Mouse (Mus musculus): ENCODE results near the gene Tspan9. TPM values are rescaled to one million over a fixed set of nuclear protein-coding genes. Genes with fewer than 3 reads are reported as not detected.
A peak's percentile ranks its signal among the peaks of the same experiment; 100 is the strongest.

Tspan9 gene
- polyA plus RNA-seq (2015; fragmentation: Nextera tagmentation; extraction: Ambion mirVana): 134 and 142 TPM in 2 replicates

- peak within 1 kb of the TSS; percentile 85 for H3K9ac ChIP-seq
- no peaks in the 10 kb centered on the region for H3K36me3 ChIP-seq
- 0% methylated on average over 51 of the region's 56 CpGs for WGBS
Observed at GRCm38 (mm10) chr6:128143390-128144020, at the start of gene Tspan9. Gene Tspan9, minus strand, starts transcription at chr6:128143594.

GRCm38 (mm10) chr6:128183521-128183920 is 40.1 kb upstream of the Tspan9 start:
- H3K9ac ChIP-seq: no peak overlapping the region
- no peak for ATAC-seq (replicated peaks; ENCODE audit: insufficient number of reproducible peaks, insufficient read depth, low FRiP score, low read depth)
- no peaks in the 10 kb centered on the region for H3K9me3 ChIP-seq (replicated peaks)
- H3K36me3 ChIP-seq: no peaks in the 10 kb centered on the region
- H3K27me3 ChIP-seq: no peaks in the 10 kb centered on the region
- no peak overlapping the region for H3K27ac ChIP-seq
- 41% methylated on average over 2 of the region's 2 CpGs for WGBS
- H3K4me2 ChIP-seq: no peak overlapping the region
- H3K4me3 ChIP-seq: no peak overlapping the region
- no peaks in the 10 kb centered on the region for H3K4me1 ChIP-seq (replicated peaks)

More at GRCm38 (mm10) chr6:128143390-128144020, at the start of gene Tspan9:
- peak; percentile 90 for ATAC-seq (replicated peaks; ENCODE audit: insufficient number of reproducible peaks, insufficient read depth, low FRiP score, low read depth)
- Histone ChIP-seq H3K9me3 (replicated peaks) (no peaks in the 10 kb centered on the region), H3K27ac (peak within 1 kb of the TSS; percentile 91), H3K4me3 (peak within 1 kb of the TSS; percentile 81), H3K4me1 (replicated peaks) (peaks cover 27% of the 10 kb centered on the region), H3K27me3 (no peaks in the 10 kb centered on the region), H3K4me2 (peak within 1 kb of the TSS; percentile 90)

- H3K9me3 ChIP-seq (replicated peaks): no peaks in the 10 kb centered on the region
- no peak overlapping the region for H3K4me2 ChIP-seq
- H3K4me1 ChIP-seq (replicated peaks): no peaks in the 10 kb centered on the region
- H3K9ac ChIP-seq: no peak overlapping the region
- no peak for ATAC-seq (replicated peaks; ENCODE audit: insufficient number of reproducible peaks, insufficient read depth, low FRiP score, low read depth)
- no peaks in the 10 kb centered on the region for H3K36me3 ChIP-seq
- 51% methylated on average over 5 of the region's 5 CpGs for WGBS
- H3K27ac ChIP-seq: no peak overlapping the region
- H3K27me3 ChIP-seq: no peaks in the 10 kb centered on the region
- H3K4me3 ChIP-seq: no peak overlapping the region
Observed at GRCm38 (mm10) chr6:128181176-128181575, 37.8 kb upstream of the Tspan9 start.

GRCm38 (mm10) chr6:128179651-128180050 is 36.3 kb upstream of the Tspan9 start:
- Histone ChIP-seq H3K36me3 (no peaks in the 10 kb centered on the region), H3K4me2 (no peak overlapping the region), H3K9ac (no peak overlapping the region), H3K9me3 (replicated peaks) (no peaks in the 10 kb centered on the region), H3K27ac (no peak overlapping the region), H3K27me3 (no peaks in the 10 kb centered on the region), H3K4me1 (replicated peaks) (no peaks in the 10 kb centered on the region), H3K4me3 (no peak overlapping the region)
- 94% methylated on average over 1 of the region's 1 CpGs for WGBS
- ATAC-seq (replicated peaks; ENCODE audit: insufficient number of reproducible peaks, insufficient read depth, low FRiP score, low read depth): no peak

- Histone ChIP-seq H3K36me3 (no peaks in the 10 kb centered on the region), H3K4me2 (no peak overlapping the region), H3K9me3 (replicated peaks) (no peaks in the 10 kb centered on the region), H3K4me1 (replicated peaks) (no peaks in the 10 kb centered on the region), H3K27me3 (no peaks in the 10 kb centered on the region), H3K9ac (no peak overlapping the region), H3K27ac (no peak overlapping the region), H3K4me3 (no peak overlapping the region)
- no peak for ATAC-seq (replicated peaks; ENCODE audit: insufficient number of reproducible peaks, insufficient read depth, low FRiP score, low read depth)
- 65% methylated on average over 5 of the region's 5 CpGs for WGBS
Observed at GRCm38 (mm10) chr6:128179247-128179646, 35.9 kb upstream of the Tspan9 start.

- Histone ChIP-seq H3K9me3 (replicated peaks) (no peaks in the 10 kb centered on the region), H3K4me2 (no peak overlapping the region), H3K36me3 (no peaks in the 10 kb centered on the region), H3K27ac (no peak overlapping the region), H3K27me3 (no peaks in the 10 kb centered on the region), H3K9ac (no peak overlapping the region), H3K4me3 (no peak overlapping the region), H3K4me1 (replicated peaks) (no peaks in the 10 kb centered on the region)
- ATAC-seq (replicated peaks; ENCODE audit: insufficient number of reproducible peaks, insufficient read depth, low FRiP score, low read depth): no peak
- 74% methylated on average over 2 of the region's 2 CpGs for WGBS
Observed at GRCm38 (mm10) chr6:128178681-128179080, 35.3 kb upstream of the Tspan9 start.

- WGBS: 51% methylated on average over 6 of the region's 6 CpGs
- H3K4me3 ChIP-seq: no peak overlapping the region
- H3K9me3 ChIP-seq (replicated peaks): no peaks in the 10 kb centered on the region
- no peaks in the 10 kb centered on the region for H3K27me3 ChIP-seq
- no peak overlapping the region for H3K9ac ChIP-seq
- no peak overlapping the region for H3K27ac ChIP-seq
- H3K4me2 ChIP-seq: no peak overlapping the region
- H3K4me1 ChIP-seq (replicated peaks): peaks cover 3% of the 10 kb centered on the region; the same call in 1 of the 2 replicates
- no peak for ATAC-seq (replicated peaks; ENCODE audit: insufficient number of reproducible peaks, insufficient read depth, low FRiP score, low read depth)
- H3K36me3 ChIP-seq: no peaks in the 10 kb centered on the region
Observed at GRCm38 (mm10) chr6:128168785-128169679, 25.6 kb upstream of the Tspan9 start.

GRCm38 (mm10) chr6:128165564-128165963 is 22.2 kb upstream of the Tspan9 start:
- Histone ChIP-seq H3K27ac (no peak overlapping the region), H3K9ac (no peak overlapping the region), H3K4me1 (replicated peaks) (peaks cover 3% of the 10 kb centered on the region; the same call in 1 of the 2 replicates), H3K4me2 (no peak overlapping the region), H3K36me3 (no peaks in the 10 kb centered on the region), H3K9me3 (replicated peaks) (no peaks in the 10 kb centered on the region), H3K27me3 (no peaks in the 10 kb centered on the region), H3K4me3 (no peak overlapping the region)
- WGBS: 55% methylated on average over 2 of the region's 2 CpGs
- no peak for ATAC-seq (replicated peaks; ENCODE audit: insufficient number of reproducible peaks, insufficient read depth, low FRiP score, low read depth)

- no peak overlapping the region for H3K27ac ChIP-seq
- WGBS: 81% methylated on average over 8 of the region's 8 CpGs
- no peaks in the 10 kb centered on the region for H3K27me3 ChIP-seq
- no peak overlapping the region for H3K4me3 ChIP-seq
- no peak overlapping the region for H3K4me2 ChIP-seq
- peaks cover 3% of the 10 kb centered on the region; the same call in 1 of the 2 replicates for H3K4me1 ChIP-seq (replicated peaks)
- H3K9me3 ChIP-seq (replicated peaks): no peaks in the 10 kb centered on the region
- no peak overlapping the region for H3K9ac ChIP-seq
- ATAC-seq (replicated peaks; ENCODE audit: insufficient number of reproducible peaks, insufficient read depth, low FRiP score, low read depth): no peak
- H3K36me3 ChIP-seq: no peaks in the 10 kb centered on the region
Observed at GRCm38 (mm10) chr6:128164632-128165031, 21.2 kb upstream of the Tspan9 start.

- no peaks in the 10 kb centered on the region for H3K4me1 ChIP-seq (replicated peaks)
- no peaks in the 10 kb centered on the region for H3K27me3 ChIP-seq
- no peaks in the 10 kb centered on the region for H3K36me3 ChIP-seq
- no peaks in the 10 kb centered on the region for H3K9me3 ChIP-seq (replicated peaks)
- no peak overlapping the region for H3K27ac ChIP-seq
- no peak for ATAC-seq (replicated peaks; ENCODE audit: insufficient number of reproducible peaks, insufficient read depth, low FRiP score, low read depth)
- WGBS: 86% methylated on average over 6 of the region's 6 CpGs
- H3K4me2 ChIP-seq: no peak overlapping the region
- H3K4me3 ChIP-seq: no peak overlapping the region
- H3K9ac ChIP-seq: no peak overlapping the region
Observed at GRCm38 (mm10) chr6:128159092-128159491, 15.7 kb upstream of the Tspan9 start.

- WGBS: 74% methylated on average over 12 of the region's 12 CpGs
- no peak overlapping the region for H3K9ac ChIP-seq
- ATAC-seq (replicated peaks; ENCODE audit: insufficient number of reproducible peaks, insufficient read depth, low FRiP score, low read depth): no peak
- no peaks in the 10 kb centered on the region for H3K9me3 ChIP-seq (replicated peaks)
- no peaks in the 10 kb centered on the region for H3K36me3 ChIP-seq
- no peaks in the 10 kb centered on the region for H3K4me1 ChIP-seq (replicated peaks)
- no peak overlapping the region for H3K4me3 ChIP-seq
- no peak overlapping the region for H3K4me2 ChIP-seq
- H3K27ac ChIP-seq: no peak overlapping the region
- no peaks in the 10 kb centered on the region for H3K27me3 ChIP-seq
Observed at GRCm38 (mm10) chr6:128158031-128158430, 14.6 kb upstream of the Tspan9 start.
